22 mouse cellular contexts compared by ENCODE assay signal in the genomic region with DNA sequence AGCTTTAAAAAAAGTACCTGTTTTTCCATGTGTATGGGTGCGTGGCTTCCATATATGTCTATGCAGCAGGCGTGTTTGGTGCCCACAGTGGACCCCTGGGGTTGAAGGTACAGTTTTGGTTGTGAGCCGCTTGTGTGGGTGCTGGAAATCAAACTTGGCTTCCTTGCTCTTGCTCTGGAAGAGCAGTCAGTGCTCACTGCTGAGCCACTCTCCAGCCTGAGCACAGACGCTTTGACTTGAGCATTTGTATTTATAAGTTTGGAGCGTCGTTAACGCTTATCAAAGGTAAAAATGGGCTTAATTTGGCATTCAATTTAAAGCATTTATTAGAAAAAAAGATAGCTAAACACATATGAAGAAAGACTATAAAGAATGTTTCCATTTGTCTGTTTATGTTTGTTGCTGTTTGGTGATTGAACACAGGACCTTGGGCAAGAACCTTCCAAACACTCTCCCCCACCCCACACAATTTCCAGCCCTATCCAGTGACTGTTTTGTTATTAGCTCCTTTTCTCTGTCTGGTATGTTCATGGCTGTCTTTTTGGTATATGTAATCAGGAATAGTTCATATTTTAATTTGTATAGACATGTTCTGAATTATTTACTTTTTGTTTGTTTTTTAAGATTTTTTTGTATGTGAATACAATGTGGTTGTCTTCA. TPM values are rescaled to one million over a fixed set of nuclear protein-coding genes. Genes with fewer than 3 reads are reported as not detected.
DNase-seq lines count a peak whose midpoint lies in the region; ATAC-seq and TF ChIP-seq lines count a peak whose summit lies in the region.
"Had no signal": no experiment of that assay in that cellular context is flagged by ENCODE, and none has a peak within 500 bp of the region (broad histone marks: within the 10 kb centered on the region; RNA-seq: fewer than 3 reads in every experiment).

No protein-coding gene starts in this region.

- no peak for TF ChIP-seq CTCF in liver, adult 2 months (IDR thresholded peaks at IDR 0.05; ENCODE audit: low read depth, low read length)
- no peak for TF ChIP-seq CTCF in liver, postnatal 0 days (IDR thresholded peaks at IDR 0.05; ENCODE audit: low read depth)

- H3K9ac ChIP-seq in liver, adult 2 months (ENCODE audit: low read depth, low read length), result no peak overlapping the region
- H3K9ac ChIP-seq in liver, embryonic 11.5 days (ENCODE audit: low read depth, low read length), result no peak overlapping the region
- no peak overlapping the region for H3K9ac ChIP-seq in lung, embryonic 15.5 days
- H3K9ac ChIP-seq in liver, embryonic 13.5 days, result no peak overlapping the region
- H3K9ac ChIP-seq in liver, postnatal 0 days (replicated peaks), result no peak overlapping the region
- H3K9ac ChIP-seq in midbrain, embryonic 13.5 days (replicated peaks), result no peak overlapping the region
- H3K9ac ChIP-seq: embryonic facial prominence, embryonic 12.5 days; embryonic facial prominence, embryonic 15.5 days; forebrain, postnatal 0 days; heart, embryonic 13.5 days; hindbrain, embryonic 14.5 days had no signal

- no peaks in the 10 kb centered on the region for H3K9me3 ChIP-seq in liver, embryonic 11.5 days (ENCODE audit: control insufficient read depth, low read length)
- H3K9me3 ChIP-seq in lung, embryonic 15.5 days, result no peaks in the 10 kb centered on the region
- H3K9me3 ChIP-seq in liver, embryonic 13.5 days (replicated peaks), result no peaks in the 10 kb centered on the region
- no peaks in the 10 kb centered on the region for H3K9me3 ChIP-seq in liver, postnatal 0 days (ENCODE audit: low read length)
- no peaks in the 10 kb centered on the region for H3K9me3 ChIP-seq in midbrain, embryonic 13.5 days
- H3K9me3 ChIP-seq: embryonic facial prominence, embryonic 12.5 days; embryonic facial prominence, embryonic 15.5 days; heart, embryonic 13.5 days had no signal

- WGBS in liver, adult 2 months, result 58% methylated on average over 7 of the region's 7 CpGs
- WGBS in liver, embryonic 11.5 days, result 94% methylated on average over 7 of the region's 7 CpGs
- WGBS in lung, embryonic 15.5 days, result 62% methylated on average over 7 of the region's 7 CpGs
- 82% methylated on average over 7 of the region's 7 CpGs for WGBS in liver, embryonic 13.5 days (ENCODE audit: insufficient replicate concordance)
- 84% methylated on average over 7 of the region's 7 CpGs for WGBS in liver, postnatal 0 days (ENCODE audit: insufficient replicate concordance)
- WGBS in midbrain, embryonic 13.5 days, result 91% methylated on average over 7 of the region's 7 CpGs

- H3K27me3 ChIP-seq in liver, adult 2 months (ENCODE audit: control insufficient read depth, insufficient read depth, low read length), result no peaks in the 10 kb centered on the region
- H3K27me3 ChIP-seq in liver, embryonic 11.5 days (replicated peaks; ENCODE audit: control insufficient read depth, insufficient read depth, low read length), result no peaks in the 10 kb centered on the region
- no peaks in the 10 kb centered on the region for H3K27me3 ChIP-seq in lung, embryonic 15.5 days
- no peaks in the 10 kb centered on the region for H3K27me3 ChIP-seq in liver, embryonic 13.5 days
- no peaks in the 10 kb centered on the region for H3K27me3 ChIP-seq in liver, postnatal 0 days (ENCODE audit: insufficient read depth, low read length)
- H3K27me3 ChIP-seq in midbrain, embryonic 13.5 days, result no peaks in the 10 kb centered on the region
- H3K27me3 ChIP-seq: embryonic facial prominence, embryonic 12.5 days; embryonic facial prominence, embryonic 15.5 days; heart, embryonic 13.5 days had no signal

- H3K4me3 ChIP-seq in liver, adult 2 months (ENCODE audit: insufficient read depth, low read depth, low read length), result no peak overlapping the region
- H3K4me3 ChIP-seq in liver, embryonic 11.5 days (ENCODE audit: low read depth, low read length), result no peak overlapping the region
- no peak overlapping the region for H3K4me3 ChIP-seq in lung, embryonic 15.5 days
- no peak overlapping the region for H3K4me3 ChIP-seq in liver, embryonic 13.5 days (replicated peaks)
- no peak overlapping the region for H3K4me3 ChIP-seq in liver, postnatal 0 days (ENCODE audit: low read depth, low read length)
- no peak overlapping the region for H3K4me3 ChIP-seq in midbrain, embryonic 13.5 days (replicated peaks)
- H3K4me3 ChIP-seq: embryonic facial prominence, embryonic 12.5 days; embryonic facial prominence, embryonic 15.5 days; gastrocnemius, adult 2 months; heart, embryonic 13.5 days had no signal

- H3K79me2 ChIP-seq in liver, adult 2 months (ENCODE audit: control insufficient read depth, insufficient read depth, low read length), result peaks cover 46% of the 10 kb centered on the region

- H3K27ac ChIP-seq in liver, adult 2 months (replicated peaks; ENCODE audit: insufficient read depth, low read depth, low read length), result peak overlapping the region; percentile 39
- no peak overlapping the region for H3K27ac ChIP-seq in liver, embryonic 11.5 days (ENCODE audit: low read depth, low read length)
- H3K27ac ChIP-seq in lung, embryonic 15.5 days, result no peak overlapping the region
- H3K27ac ChIP-seq in liver, embryonic 13.5 days, result peak overlapping the region; percentile 24; the same call in 1 of the 2 replicates
- peak overlapping the region; percentile 65 for H3K27ac ChIP-seq in liver, postnatal 0 days (ENCODE audit: low read depth)
- no peak overlapping the region for H3K27ac ChIP-seq in midbrain, embryonic 13.5 days
- H3K27ac ChIP-seq: embryonic facial prominence, embryonic 12.5 days; embryonic facial prominence, embryonic 15.5 days; gastrocnemius, adult 2 months; heart, embryonic 13.5 days; hindbrain, embryonic 14.5 days had no signal

- H3K4me2 ChIP-seq in liver, embryonic 11.5 days, result no peak overlapping the region
- no peak overlapping the region for H3K4me2 ChIP-seq in lung, embryonic 15.5 days
- H3K4me2 ChIP-seq in liver, embryonic 13.5 days, result no peak overlapping the region
- H3K4me2 ChIP-seq in liver, postnatal 0 days (ENCODE audit: low read depth, low read length), result peak overlapping the region; percentile 39; the same call in 1 of the 2 replicates
- no peak overlapping the region for H3K4me2 ChIP-seq in midbrain, embryonic 13.5 days (replicated peaks)
- H3K4me2 ChIP-seq: embryonic facial prominence, embryonic 12.5 days; embryonic facial prominence, embryonic 15.5 days; heart, embryonic 13.5 days; hindbrain, embryonic 14.5 days had no signal

- DNase-seq in liver, adult 2 months (ENCODE audit: extremely low read depth, low read depth, low spot score), result no peak
- no peak for DNase-seq in liver, embryonic 11.5 days (ENCODE audit: low spot score)
- DNase-seq in lung, postnatal 4 days, result no peak
- no peak for DNase-seq in liver, embryonic 13.5 days
- no peak for DNase-seq in liver, postnatal 0 days
- DNase-seq: adrenal gland, adult 2 months; adrenal gland, postnatal 14 days; B cell, adult 2 months; cerebellum, adult 11 months; cerebellum, adult 9-11 months; forebrain, postnatal 0 days; gastrocnemius, adult 2 months; gastrocnemius, postnatal 14 days; heart, postnatal 14 days; heart, postnatal 4 days had no signal

- no peak for TF ChIP-seq EP300 in liver, postnatal 0 days (IDR thresholded peaks at IDR 0.05; ENCODE audit: low read depth)

- TF ChIP-seq POLR2A in liver, adult 2 months (IDR thresholded peaks at IDR 0.05; ENCODE audit: extremely low read depth, insufficient read depth, low read length), result no peak

- H3K36me3 ChIP-seq in liver, adult 2 months (ENCODE audit: control insufficient read depth, insufficient read depth, low read length), result no peaks in the 10 kb centered on the region
- H3K36me3 ChIP-seq in liver, embryonic 11.5 days (ENCODE audit: control insufficient read depth, insufficient read depth, low read length), result no peaks in the 10 kb centered on the region
- H3K36me3 ChIP-seq in lung, embryonic 15.5 days, result no peaks in the 10 kb centered on the region
- no peaks in the 10 kb centered on the region for H3K36me3 ChIP-seq in liver, embryonic 13.5 days
- no peaks in the 10 kb centered on the region for H3K36me3 ChIP-seq in liver, postnatal 0 days (replicated peaks; ENCODE audit: insufficient read depth, low read length)
- no peaks in the 10 kb centered on the region for H3K36me3 ChIP-seq in midbrain, embryonic 13.5 days
- H3K36me3 ChIP-seq: embryonic facial prominence, embryonic 12.5 days; embryonic facial prominence, embryonic 15.5 days; heart, embryonic 13.5 days had no signal

- ATAC-seq in liver, embryonic 11.5 days (replicated peaks; ENCODE audit: low FRiP score), result no peak
- peak; percentile 59; the same call in 1 of the 2 replicates for ATAC-seq in lung, embryonic 15.5 days (ENCODE audit: borderline replicate concordance, extremely low read depth, low FRiP score, low TSS enrichment)
- ATAC-seq in liver, embryonic 13.5 days (ENCODE audit: low read depth), result no peak
- no peak for ATAC-seq in liver, postnatal 0 days
- no peak for ATAC-seq in midbrain, embryonic 13.5 days
- ATAC-seq: forebrain, embryonic 14.5 days; forebrain, postnatal 0 days had no signal

- peaks cover 27% of the 10 kb centered on the region for H3K4me1 ChIP-seq in liver, adult 2 months (ENCODE audit: control insufficient read depth, insufficient read depth, low read length)
- H3K4me1 ChIP-seq in liver, embryonic 11.5 days (replicated peaks; ENCODE audit: control insufficient read depth, insufficient read depth, low read length), result peaks cover 9% of the 10 kb centered on the region; the same call in 1 of the 2 replicates
- peaks cover 26% of the 10 kb centered on the region; the same call in 1 of the 2 replicates for H3K4me1 ChIP-seq in lung, embryonic 15.5 days
- H3K4me1 ChIP-seq in liver, embryonic 13.5 days (replicated peaks), result peaks cover 27% of the 10 kb centered on the region
- H3K4me1 ChIP-seq in liver, postnatal 0 days (ENCODE audit: insufficient read depth), result peaks cover 24% of the 10 kb centered on the region
- H3K4me1 ChIP-seq in midbrain, embryonic 13.5 days (replicated peaks), result peaks cover 13% of the 10 kb centered on the region; the same call in 1 of the 2 replicates
- H3K4me1 ChIP-seq: embryonic facial prominence, embryonic 12.5 days had no signal

RNA-seq across cellular contexts. Expression of a gene that starts 38.8 kb away (rescaled TPM):
- 46.7 and 59.9 TPM in 2 replicates for total RNA-seq in liver, adult 2 months (2014; rRNA removed)
- 63.3 and 71.0 TPM in 2 replicates for polyA plus RNA-seq in liver, adult 2 months (2012; rRNA removed)
- 24.2 and 24.4 TPM in 2 replicates for polyA plus RNA-seq in liver, embryonic 11.5 days (2014; fragmentation: Nextera tagmentation; extraction: Ambion mirVana)
- polyA plus RNA-seq in lung, embryonic 15.5 days (2015; fragmentation: Nextera tagmentation; extraction: Ambion mirVana), result 56.7 and 59.8 TPM in 2 replicates
- polyA plus RNA-seq in liver, embryonic 13.5 days (2015; fragmentation: Nextera tagmentation; extraction: Ambion mirVana), result 13.7 and 14.5 TPM in 2 replicates
- polyA plus RNA-seq in liver, postnatal 0 days (2015; fragmentation: Nextera tagmentation; extraction: Ambion mirVana), result 24.7 and 26.2 TPM in 2 replicates
- polyA plus RNA-seq in midbrain, embryonic 13.5 days (2015; fragmentation: Nextera tagmentation; extraction: Ambion mirVana), result 69.6 and 85.4 TPM in 2 replicates

Comparison
In these comparisons a context has a peak if more than half of its experiments do, and no peak if none do; other contexts are left out.
1. H3K27ac ChIP-seq: peak in liver, adult 2 months (single experiment), liver, embryonic 13.5 days (single experiment) and liver, postnatal 0 days (single experiment); none in liver, embryonic 11.5 days (single experiment), lung, embryonic 15.5 days (single experiment) and midbrain, embryonic 13.5 days (single experiment).